Comparison of ENCODE assay signal across 9 mouse cellular contexts in the genomic region with DNA sequence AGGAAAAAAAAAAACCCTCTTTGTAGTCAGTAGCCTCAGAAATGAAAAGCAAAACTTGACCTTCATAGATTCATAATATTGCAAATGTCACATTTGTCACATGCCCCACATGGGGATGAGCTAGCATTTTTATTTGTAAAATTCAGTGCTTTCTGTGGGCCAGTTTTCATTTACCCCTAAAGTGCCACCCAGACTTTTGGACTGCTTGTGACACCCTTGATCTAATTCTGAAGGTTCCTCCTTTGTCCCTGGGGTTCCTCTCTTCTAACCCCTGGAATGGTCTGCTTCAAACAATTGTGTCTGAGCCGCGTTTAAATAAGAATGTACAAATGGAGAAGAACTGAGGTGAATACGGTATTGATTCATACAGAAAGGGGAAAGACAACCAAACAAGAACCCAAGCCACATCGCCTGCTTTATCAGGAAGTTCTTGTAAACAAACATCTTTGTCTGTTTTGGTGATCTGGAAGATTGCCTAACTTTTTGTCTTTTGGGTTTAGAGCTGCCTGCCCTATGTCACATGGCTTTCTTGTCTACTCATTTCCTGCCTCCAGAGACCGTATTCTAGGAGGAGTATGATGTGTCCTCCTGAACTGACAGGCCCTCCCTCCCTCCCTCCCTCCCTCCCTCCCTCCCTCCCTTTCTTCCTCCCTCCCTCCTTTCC.
A peak's percentile ranks its signal among the peaks of the same experiment; 100 is the strongest.
DNase-seq lines count a peak whose midpoint lies in the region; ATAC-seq and TF ChIP-seq lines count a peak whose summit lies in the region.
"Had no signal": no experiment of that assay in that cellular context is flagged by ENCODE, and none has a peak within 500 bp of the region (broad histone marks: within the 10 kb centered on the region; RNA-seq: fewer than 3 reads in every experiment).

No protein-coding gene starts in this region.

- no peak overlapping the region for H3K4me3 ChIP-seq in heart, embryonic 12.5 days
- no peak overlapping the region for H3K4me3 ChIP-seq in stomach, embryonic 15.5 days (replicated peaks)
- H3K4me3 ChIP-seq in stomach, postnatal 0 days (ENCODE audit: low read depth, low read length): no peak overlapping the region
- H3K4me3 ChIP-seq in brown adipose tissue, adult 24 weeks (ENCODE audit: insufficient read depth, low read depth, low read length): no peak overlapping the region
- H3K4me3 ChIP-seq in midbrain, postnatal 0 days (ENCODE audit: low read depth, low read length): no peak overlapping the region

- no peak overlapping the region for H3K9ac ChIP-seq in heart, embryonic 12.5 days
- H3K9ac ChIP-seq in stomach, embryonic 15.5 days: no peak overlapping the region
- no peak overlapping the region for H3K9ac ChIP-seq in stomach, postnatal 0 days (ENCODE audit: low read length)
- no peak overlapping the region for H3K9ac ChIP-seq in midbrain, postnatal 0 days (replicated peaks; ENCODE audit: low read length, poor library complexity, severe bottlenecking)
- H3K9ac ChIP-seq: liver, embryonic 14.5 days had no signal

- 53% methylated on average over 5 of the region's 5 CpGs for WGBS in heart, embryonic 12.5 days
- WGBS in stomach, embryonic 15.5 days: 38% methylated on average over 5 of the region's 5 CpGs
- 40% methylated on average over 5 of the region's 5 CpGs for WGBS in stomach, postnatal 0 days
- WGBS in midbrain, postnatal 0 days: 49% methylated on average over 5 of the region's 5 CpGs

- TF ChIP-seq EP300 in stomach, postnatal 0 days (optimal IDR thresholded peaks at IDR 0.05): no peak

- H3K9me3 ChIP-seq in heart, embryonic 12.5 days (replicated peaks): no peaks in the 10 kb centered on the region
- no peaks in the 10 kb centered on the region for H3K9me3 ChIP-seq in stomach, embryonic 15.5 days
- no peaks in the 10 kb centered on the region for H3K9me3 ChIP-seq in stomach, postnatal 0 days (ENCODE audit: control insufficient read depth, low read length)
- H3K9me3 ChIP-seq in midbrain, postnatal 0 days (ENCODE audit: low read length): no peaks in the 10 kb centered on the region

- no peaks in the 10 kb centered on the region for H3K27me3 ChIP-seq in heart, embryonic 12.5 days (replicated peaks)
- H3K27me3 ChIP-seq in stomach, embryonic 15.5 days (replicated peaks): no peaks in the 10 kb centered on the region
- no peaks in the 10 kb centered on the region for H3K27me3 ChIP-seq in stomach, postnatal 0 days (ENCODE audit: control insufficient read depth, insufficient read depth, low read length)
- H3K27me3 ChIP-seq in midbrain, postnatal 0 days (ENCODE audit: insufficient read depth, low read length): no peaks in the 10 kb centered on the region

- 0 out of 2 replicates have a peak, but pooled peaks cover 3% of the 10 kb centered on the region for H3K4me1 ChIP-seq in heart, embryonic 12.5 days (replicated peaks)
- H3K4me1 ChIP-seq in stomach, embryonic 15.5 days: peaks cover 4% of the 10 kb centered on the region; the same call in 1 of the 2 replicates
- no peaks in the 10 kb centered on the region for H3K4me1 ChIP-seq in stomach, postnatal 0 days (replicated peaks; ENCODE audit: control insufficient read depth, insufficient read depth)
- peaks cover 9% of the 10 kb centered on the region for H3K4me1 ChIP-seq in brown adipose tissue, adult 24 weeks (ENCODE audit: control insufficient read depth, insufficient read depth, insufficient read length, low read length)
- H3K4me1 ChIP-seq in midbrain, postnatal 0 days (ENCODE audit: insufficient read depth, low read length): no peaks in the 10 kb centered on the region; the same call in 1 of the 2 replicates

- peak; percentile 28 to 38 for DNase-seq in heart, adult 9 months (ENCODE audit: low spot score in 2 of 2)
- no peak for DNase-seq in stomach, postnatal 0 days (ENCODE audit: low spot score)
- no peak for DNase-seq in midbrain, postnatal 0 days (ENCODE audit: low spot score)
- no peak for DNase-seq in cerebellum, adult 11 months

- no peaks in the 10 kb centered on the region for H3K36me3 ChIP-seq in heart, embryonic 12.5 days
- H3K36me3 ChIP-seq in stomach, embryonic 15.5 days: no peaks in the 10 kb centered on the region
- H3K36me3 ChIP-seq in stomach, postnatal 0 days (ENCODE audit: control insufficient read depth, insufficient read depth, low read length): no peaks in the 10 kb centered on the region
- H3K36me3 ChIP-seq in midbrain, postnatal 0 days (ENCODE audit: insufficient read depth, low read length): no peaks in the 10 kb centered on the region

- ATAC-seq in heart, embryonic 12.5 days (ENCODE audit: insufficient number of reproducible peaks, low FRiP score): no peak
- no peak for ATAC-seq in stomach, embryonic 15.5 days (ENCODE audit: insufficient read depth, low FRiP score, low read depth)
- no peak for ATAC-seq in stomach, postnatal 0 days (ENCODE audit: low FRiP score, low TSS enrichment)
- peak; percentile 44 for ATAC-seq in neutrophil, adult 5-6 weeks (ENCODE audit: extremely low read depth, insufficient number of reproducible peaks, low FRiP score, poor library complexity, severe bottlenecking)
- ATAC-seq in midbrain, postnatal 0 days (ENCODE audit: low FRiP score): no peak

- no peak overlapping the region for H3K4me2 ChIP-seq in heart, embryonic 12.5 days
- H3K4me2 ChIP-seq in stomach, embryonic 15.5 days: no peak overlapping the region
- H3K4me2 ChIP-seq in stomach, postnatal 0 days (replicated peaks; ENCODE audit: low read depth): no peak overlapping the region
- no peak overlapping the region for H3K4me2 ChIP-seq in midbrain, postnatal 0 days (ENCODE audit: low read depth, low read length, poor library complexity, severe bottlenecking)

- H3K27ac ChIP-seq in heart, embryonic 12.5 days (ENCODE audit: poor library complexity, severe bottlenecking): no peak overlapping the region
- H3K27ac ChIP-seq in stomach, embryonic 15.5 days: peak overlapping the region; percentile 11; the same call in 1 of the 2 replicates
- H3K27ac ChIP-seq in stomach, postnatal 0 days (replicated peaks): no peak overlapping the region
- 0 out of 2 replicates have a peak overlapping the region, but pooled peaks have one; percentile 16 for H3K27ac ChIP-seq in brown adipose tissue, adult 24 weeks (replicated peaks; ENCODE audit: low read depth, low read length)
- no peak overlapping the region for H3K27ac ChIP-seq in midbrain, postnatal 0 days (ENCODE audit: low read depth, low read length)
- H3K27ac ChIP-seq: liver, embryonic 14.5 days had no signal

- no peak for TF ChIP-seq CTCF in stomach, postnatal 0 days (IDR thresholded peaks at IDR 0.05; ENCODE audit: low read depth)
- TF ChIP-seq CTCF in midbrain, postnatal 0 days (IDR thresholded peaks at IDR 0.05): no peak

Comparison
In these comparisons a context has a peak if more than half of its experiments do, and no peak if none do; other contexts are left out.
1. H3K27ac ChIP-seq: peak in stomach, embryonic 15.5 days (single experiment) and brown adipose tissue, adult 24 weeks (single experiment); none in heart, embryonic 12.5 days (single experiment), stomach, postnatal 0 days (single experiment) and midbrain, postnatal 0 days (single experiment).
2. DNase-seq: peak in heart, adult 9 months (2 of 2); none in stomach, postnatal 0 days (single experiment), midbrain, postnatal 0 days (single experiment) and cerebellum, adult 11 months (single experiment).